Mouse (Mus musculus): ENCODE measurements around the gene Olfr1532-ps1. TPM values are rescaled to one million over a fixed set of nuclear protein-coding genes. Genes with fewer than 3 reads are reported as not detected.

Olfr1532-ps1 gene
- total RNA-seq, 1 experiment: not detected

GRCm38 (mm10) chr7:106932119-106932518 lies 24.3 kb downstream of the Olfr1532-ps1 start, which contains the start of gene Olfr709-ps1:
TSS of gene Olfr709-ps1 (minus strand) at chr7:106932219.
- Histone ChIP-seq H3K36me3 (ENCODE audit: control insufficient read depth, insufficient read depth, low read length, poor library complexity, severe bottlenecking) (no peaks in the 10 kb centered on the region), H3K4me1 (ENCODE audit: control insufficient read depth in 2 of 2, insufficient read depth in 2 of 2, low read length in 2 of 2, poor library complexity in 1 of 2) (no peaks in the 10 kb centered on the region), H3K9me3 (ENCODE audit: control insufficient read depth, insufficient read depth, low read depth, low read length) (no peaks in the 10 kb centered on the region), H3K9ac (ENCODE audit: insufficient read depth, low read depth, low read length, poor library complexity, severe bottlenecking) (no peak within 1 kb of the TSS), H3K27ac (ENCODE audit: insufficient read depth, low read depth, low read length, poor library complexity, severe bottlenecking) (no peak within 1 kb of the TSS), H3K4me3 (ENCODE audit: insufficient read depth in 1 of 2, low read depth in 1 of 2, low read length in 2 of 2, poor library complexity in 1 of 2, severe bottlenecking in 1 of 2) (no peak within 1 kb of the TSS)
- no peak for DNase-seq (ENCODE audit: low read depth, low spot score)
- in situ Hi-C loops (cut with MboI; ENCODE audit: low sequenced_read_pairs in 2 of 2, unreplicated experiment in 2 of 2): no loop called here
- TF ChIP-seq HCFC1 (IDR thresholded peaks at IDR 0.05; ENCODE audit: borderline replicate concordance, insufficient read depth, low read length) (no peak), ZC3H11A (IDR thresholded peaks at IDR 0.05; ENCODE audit: borderline replicate concordance, low read depth, low read length) (no peak), MAFK (IDR thresholded peaks at IDR 0.05; ENCODE audit: insufficient read depth, low read depth, low read length) (no peak), ZNF384 (IDR thresholded peaks at IDR 0.05; ENCODE audit: low read depth, low read length) (no peak), CHD2 (IDR thresholded peaks at IDR 0.05; ENCODE audit: low read depth, low read length) (no peak)

GRCm38 (mm10) chr7:106948212-106948611 lies 40.4 kb downstream of the Olfr1532-ps1 start, which contains the start of gene Olfr710:
TSS of gene Olfr710 (minus strand) at chr7:106948312.
- Histone ChIP-seq H3K27ac (ENCODE audit: insufficient read depth, low read depth, low read length, poor library complexity, severe bottlenecking) (no peak within 1 kb of the TSS), H3K9me3 (ENCODE audit: control insufficient read depth, insufficient read depth, low read depth, low read length) (no peaks in the 10 kb centered on the region), H3K9ac (ENCODE audit: insufficient read depth, low read depth, low read length, poor library complexity, severe bottlenecking) (no peak within 1 kb of the TSS), H3K36me3 (ENCODE audit: control insufficient read depth, insufficient read depth, low read length, poor library complexity, severe bottlenecking) (no peaks in the 10 kb centered on the region), H3K4me1 (ENCODE audit: control insufficient read depth in 2 of 2, insufficient read depth in 2 of 2, low read length in 2 of 2, poor library complexity in 1 of 2) (no peaks in the 10 kb centered on the region), H3K4me3 (ENCODE audit: insufficient read depth in 1 of 2, low read depth in 1 of 2, low read length in 2 of 2, poor library complexity in 1 of 2, severe bottlenecking in 1 of 2) (no peak within 1 kb of the TSS)
- TF ChIP-seq ZNF384 (IDR thresholded peaks at IDR 0.05; ENCODE audit: low read depth, low read length) (no peak), MAFK (IDR thresholded peaks at IDR 0.05; ENCODE audit: insufficient read depth, low read depth, low read length) (no peak), ZC3H11A (IDR thresholded peaks at IDR 0.05; ENCODE audit: borderline replicate concordance, low read depth, low read length) (no peak), CHD2 (IDR thresholded peaks at IDR 0.05; ENCODE audit: low read depth, low read length) (no peak), HCFC1 (IDR thresholded peaks at IDR 0.05; ENCODE audit: borderline replicate concordance, insufficient read depth, low read length) (no peak)
- no peak for DNase-seq (ENCODE audit: low read depth, low spot score)
- in situ Hi-C loops (cut with MboI; ENCODE audit: low sequenced_read_pairs in 2 of 2, unreplicated experiment in 2 of 2): no loop called here

DNA sequence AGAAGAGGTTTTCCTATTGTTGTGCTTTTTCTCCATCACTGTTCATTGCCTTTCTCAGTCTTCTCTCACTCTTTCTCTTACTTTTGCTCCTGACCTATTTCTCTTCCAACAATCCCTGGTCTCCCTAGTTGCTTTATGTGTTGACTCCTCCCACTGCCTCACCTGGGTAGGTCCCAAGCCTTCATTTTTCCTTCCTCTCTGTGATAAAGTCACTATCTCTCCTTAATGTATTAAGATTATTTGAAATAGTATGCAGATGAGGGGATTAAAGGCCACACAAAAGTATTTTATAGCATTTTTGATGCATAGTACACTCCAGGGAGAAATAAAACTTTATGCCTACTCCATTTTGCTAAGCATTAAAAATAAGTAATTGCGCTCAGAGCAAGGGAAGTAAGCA lies 56.0 kb downstream of the Olfr1532-ps1 start, which contains the start of gene Olfr6:
Gene Olfr6 (minus strand): TSS at position 101 of the 400 bp plus-strand sequence.
- Histone ChIP-seq H3K4me1 (ENCODE audit: control insufficient read depth in 2 of 2, insufficient read depth in 2 of 2, low read length in 2 of 2, poor library complexity in 1 of 2) (no peaks in the 10 kb centered on the region), H3K9me3 (ENCODE audit: control insufficient read depth, insufficient read depth, low read depth, low read length) (no peaks in the 10 kb centered on the region), H3K36me3 (ENCODE audit: control insufficient read depth, insufficient read depth, low read length, poor library complexity, severe bottlenecking) (no peaks in the 10 kb centered on the region), H3K27ac (ENCODE audit: insufficient read depth, low read depth, low read length, poor library complexity, severe bottlenecking) (no peak within 1 kb of the TSS), H3K4me3 (ENCODE audit: insufficient read depth in 1 of 2, low read depth in 1 of 2, low read length in 2 of 2, poor library complexity in 1 of 2, severe bottlenecking in 1 of 2) (no peak within 1 kb of the TSS), H3K9ac (ENCODE audit: insufficient read depth, low read depth, low read length, poor library complexity, severe bottlenecking) (no peak within 1 kb of the TSS)
- DNase-seq (ENCODE audit: low read depth, low spot score): no peak
- TF ChIP-seq HCFC1 (IDR thresholded peaks at IDR 0.05; ENCODE audit: borderline replicate concordance, insufficient read depth, low read length) (no peak), ZNF384 (IDR thresholded peaks at IDR 0.05; ENCODE audit: low read depth, low read length) (no peak), ZC3H11A (IDR thresholded peaks at IDR 0.05; ENCODE audit: borderline replicate concordance, low read depth, low read length) (no peak), MAFK (IDR thresholded peaks at IDR 0.05; ENCODE audit: insufficient read depth, low read depth, low read length) (no peak), CHD2 (IDR thresholded peaks at IDR 0.05; ENCODE audit: low read depth, low read length) (no peak)
- in situ Hi-C loops (cut with MboI; ENCODE audit: low sequenced_read_pairs in 2 of 2, unreplicated experiment in 2 of 2): no loop called here

Other genes with a start within 250 kb of the Olfr1532-ps1 start
- gene Olfr693, start 227.4 kb upstream of the Olfr1532-ps1 start, total RNA-seq (2012; rRNA removed): not detected in 2 replicates
- gene Olfr694, start 216.2 kb upstream of the Olfr1532-ps1 start, total RNA-seq (2012; rRNA removed): not detected in 2 replicates
- not detected in 2 replicates for gene Olfr695, start 191.6 kb upstream of the Olfr1532-ps1 start, total RNA-seq (2012; rRNA removed)
- gene Olfr697, start 165.6 kb upstream of the Olfr1532-ps1 start, total RNA-seq (2012; rRNA removed): not detected in 2 replicates
- gene Olfr698, start 152.6 kb upstream of the Olfr1532-ps1 start, total RNA-seq (2012; rRNA removed): not detected in 2 replicates
- gene Olfr699, start 114.8 kb upstream of the Olfr1532-ps1 start, total RNA-seq (2012; rRNA removed): 0.42 and 0.49 TPM in 2 replicates
- gene Olfr700, start 99.2 kb upstream of the Olfr1532-ps1 start, total RNA-seq (2012; rRNA removed): not detected in 2 replicates
- gene Olfr701, start 93.9 kb upstream of the Olfr1532-ps1 start, total RNA-seq (2012; rRNA removed): 0.31 TPM in 1 of 2 replicates, not detected in the other
- gene Olfr702, start 74.1 kb upstream of the Olfr1532-ps1 start, total RNA-seq (2012; rRNA removed): not detected in 2 replicates
- gene Olfr703, start 64.6 kb upstream of the Olfr1532-ps1 start, total RNA-seq (2012; rRNA removed): not detected in 2 replicates
- not detected in 2 replicates for gene Olfr704, start 44.8 kb upstream of the Olfr1532-ps1 start, total RNA-seq (2012; rRNA removed)
- 0.13 and 0.26 TPM in 2 replicates for gene Olfr705, start 31.1 kb upstream of the Olfr1532-ps1 start, total RNA-seq (2012; rRNA removed)
- gene Olfr706, start 19.8 kb upstream of the Olfr1532-ps1 start, total RNA-seq (2012; rRNA removed): not detected in 2 replicates
- not detected in 2 replicates for gene Olfr707, start 6.8 kb upstream of the Olfr1532-ps1 start, total RNA-seq (2012; rRNA removed)
- gene Olfr709-ps1, start 24.2 kb downstream of the Olfr1532-ps1 start, total RNA-seq (2012; rRNA removed): not detected in 2 replicates
- not detected in 2 replicates for gene Olfr710, start 40.3 kb downstream of the Olfr1532-ps1 start, total RNA-seq (2012; rRNA removed)
- not detected in 2 replicates for gene Olfr6, start 55.9 kb downstream of the Olfr1532-ps1 start, total RNA-seq (2012; rRNA removed)
- gene Olfr711, start 67.5 kb downstream of the Olfr1532-ps1 start, total RNA-seq (2012; rRNA removed): not detected in 2 replicates
- gene Olfr2, start 98.1 kb downstream of the Olfr1532-ps1 start, total RNA-seq (2012; rRNA removed): not detected in 2 replicates
- not detected in 2 replicates for gene Olfr713, start 123.2 kb downstream of the Olfr1532-ps1 start, total RNA-seq (2012; rRNA removed)
- gene Olfr714, start 163.0 kb downstream of the Olfr1532-ps1 start, total RNA-seq (2012; rRNA removed): not detected in 2 replicates
- gene Olfr17, start 185.2 kb downstream of the Olfr1532-ps1 start, total RNA-seq (2012; rRNA removed): not detected in 2 replicates
- gene Olfr715b, start 202.4 kb downstream of the Olfr1532-ps1 start, total RNA-seq (2012; rRNA removed): not detected in 2 replicates
- not detected in 2 replicates for gene Olfr715, start 223.1 kb downstream of the Olfr1532-ps1 start, total RNA-seq (2012; rRNA removed)
- not detected in 2 replicates for gene Olfr716, start 230.3 kb downstream of the Olfr1532-ps1 start, total RNA-seq (2012; rRNA removed)